Mouse (Mus musculus) MEL (cell line): Measurements from ENCODE around the gene Maco1. TPM values are rescaled to one million over a fixed set of nuclear protein-coding genes. Genes with fewer than 3 reads are reported as not detected.

Experiments used
- DNase-seq: peaks from one replicate; pipeline ENCODE4 v3.0.0; 2011; ENCODE audit warnings: low read depth, low spot score
- H3K27ac ChIP-seq: 2 replicates; pipeline ENCODE4 v1.5.1; 2012; ENCODE audit warnings: low read depth, mild to moderate bottlenecking, control low read depth, low read length, moderate library complexity; ENCODE audit not compliant: control insufficient read depth
- H3K27me3 ChIP-seq, 2 experiments: fragments of 150-350 bp in 1 of 2; sonication (generic) in 1 of 2; 2 replicates each; pipeline ENCODE4 v1.6.1; 2012; ENCODE audit warnings: low read length in 2 of 2, mild to moderate bottlenecking in 2 of 2, improper control_type of control experiment in 1 of 2, moderate library complexity in 1 of 2; ENCODE audit not compliant: insufficient read depth in 2 of 2, control insufficient read depth in 1 of 2
- H3K36me3 ChIP-seq, 2 experiments: 2 replicates each; pipeline ENCODE4 v1.6.1; 2012 to 2014; ENCODE audit warnings: low read length in 2 of 2, improper control_type of control experiment in 1 of 2, inconsistent platforms in 1 of 2, mild to moderate bottlenecking in 1 of 2; ENCODE audit not compliant: insufficient read depth in 2 of 2, control insufficient read depth in 1 of 2
- H3K4me1 ChIP-seq, 2 experiments: fragments of 150-350 bp in 1 of 2; sonication (generic) in 1 of 2; 2 replicates each; pipeline ENCODE4 v1.6.1; 2012; ENCODE audit warnings: low read length in 2 of 2, improper control_type of control experiment in 1 of 2, mild to moderate bottlenecking in 1 of 2; ENCODE audit not compliant: insufficient read depth in 2 of 2, control insufficient read depth in 1 of 2
- H3K4me3 ChIP-seq, 2 experiments: fragments of 150-350 bp in 1 of 2; sonication (generic) in 1 of 2; 2 replicates each; pipeline ENCODE4 v1.5.1; 2012; ENCODE audit warnings: low read depth in 2 of 2, low read length in 2 of 2, mild to moderate bottlenecking in 2 of 2, moderate library complexity in 2 of 2, control low read depth in 1 of 2, improper control_type of control experiment in 1 of 2; ENCODE audit not compliant: control insufficient read depth in 1 of 2, insufficient read depth in 1 of 2
- H3K79me2 ChIP-seq: 2 replicates; pipeline ENCODE4 v1.6.1; 2012; ENCODE audit warnings: mild to moderate bottlenecking, low read length, moderate library complexity; ENCODE audit not compliant: control insufficient read depth, poor library complexity, insufficient read depth
- H3K9ac ChIP-seq: 2 replicates; pipeline ENCODE4 v1.6.1; 2012; ENCODE audit warnings: low read depth, mild to moderate bottlenecking, control low read depth, low read length, moderate library complexity; ENCODE audit not compliant: control insufficient read depth, poor library complexity, severe bottlenecking
- H3K9me3 ChIP-seq: fragments of 150-350 bp; sonication (generic); replicated peaks from 2 replicates; pipeline ENCODE4 v1.6.1; 2012; ENCODE audit warnings: mild to moderate bottlenecking, low read length, improper control_type of control experiment, moderate library complexity; ENCODE audit not compliant: insufficient read depth
- CTCF ChIP-seq, 3 experiments: IDR thresholded peaks in 2 of 3; conservative IDR thresholded peaks in 1 of 3; 2 replicates each; pipeline ENCODE4 v1.5.1; 2011 to 2012; ENCODE audit warnings: low read length in 3 of 3, low read depth in 2 of 3, mild to moderate bottlenecking in 2 of 3, improper control_type of control experiment in 1 of 3, inconsistent platforms in 1 of 3, mixed read lengths in 1 of 3, moderate library complexity in 1 of 3; ENCODE audit not compliant: control insufficient read depth in 1 of 3, insufficient read depth in 1 of 3, poor library complexity in 1 of 3, severe bottlenecking in 1 of 3
- E2F4 ChIP-seq: IDR thresholded peaks from 2 replicates; pipeline ENCODE4 v1.6.1; 2011; ENCODE audit warnings: low read depth, low read length, improper control_type of control experiment, borderline replicate concordance
- EP300 ChIP-seq, 2 experiments: IDR thresholded peaks; 2 replicates each; pipeline ENCODE4 v1.6.1; 2011; ENCODE audit warnings: improper control_type of control experiment in 2 of 2, low read length in 2 of 2, low read depth in 1 of 2, mild to moderate bottlenecking in 1 of 2
- ETS1 ChIP-seq: IDR thresholded peaks from 2 replicates; pipeline ENCODE4 v1.6.1; 2012; ENCODE audit warnings: low read depth, mild to moderate bottlenecking, inconsistent platforms, low read length, improper control_type of control experiment, moderate library complexity
- HCFC1 ChIP-seq: IDR thresholded peaks from 2 replicates; pipeline ENCODE4 v1.6.1; 2012; ENCODE audit warnings: low read depth, mild to moderate bottlenecking, inconsistent platforms, low read length, improper control_type of control experiment, moderate library complexity
- MAFK ChIP-seq: IDR thresholded peaks from 2 replicates; pipeline ENCODE4 v1.6.1; 2011; ENCODE audit warnings: low read depth, mild to moderate bottlenecking, low read length, improper control_type of control experiment, borderline replicate concordance
- MAX ChIP-seq: IDR thresholded peaks from 2 replicates; pipeline ENCODE4 v1.6.1; 2011; ENCODE audit warnings: low read length, improper control_type of control experiment
- MXI1 ChIP-seq: IDR thresholded peaks from 2 replicates; pipeline ENCODE4 v1.6.1; 2011; ENCODE audit warnings: mild to moderate bottlenecking, low read depth, low read length, improper control_type of control experiment
- MYB ChIP-seq: IDR thresholded peaks from 2 replicates; pipeline ENCODE4 v1.6.1; 2011; ENCODE audit warnings: mild to moderate bottlenecking, low read depth, low read length, improper control_type of control experiment
- NRF1 ChIP-seq: IDR thresholded peaks from 2 replicates; pipeline ENCODE4 v1.6.1; 2014; ENCODE audit warnings: low read depth, mild to moderate bottlenecking, inconsistent platforms, low read length, improper control_type of control experiment, moderate library complexity; ENCODE audit not compliant: poor library complexity, insufficient read depth, severe bottlenecking
- POLR2A ChIP-seq, 2 experiments: IDR thresholded peaks; 2 replicates each; pipeline ENCODE4 v1.6.1; 2011 to 2012; ENCODE audit warnings: low read length in 2 of 2, mild to moderate bottlenecking in 2 of 2, control low read depth in 1 of 2, improper control_type of control experiment in 1 of 2, low read depth in 1 of 2, moderate library complexity in 1 of 2; ENCODE audit not compliant: control insufficient read depth in 1 of 2, insufficient read depth in 1 of 2, poor library complexity in 1 of 2
- POLR2AphosphoS2 ChIP-seq: IDR thresholded peaks from 2 replicates; pipeline ENCODE4 v1.6.1; 2011; ENCODE audit warnings: low read length, improper control_type of control experiment
- POLR2AphosphoS5 ChIP-seq: IDR thresholded peaks from 2 replicates; pipeline ENCODE4 v1.6.1; 2012; ENCODE audit warnings: low read depth, borderline replicate concordance, mild to moderate bottlenecking, inconsistent platforms, low read length, moderate library complexity, mixed read lengths
- SMC3 ChIP-seq: IDR thresholded peaks from 2 replicates; pipeline ENCODE4 v1.6.1; 2011; ENCODE audit warnings: low read depth, low read length, improper control_type of control experiment
- TAL1 ChIP-seq: IDR thresholded peaks from 2 replicates; pipeline ENCODE4 v1.6.1; 2012; ENCODE audit warnings: mild to moderate bottlenecking, inconsistent platforms, low read length, moderate library complexity, mixed read lengths
- USF1 ChIP-seq: IDR thresholded peaks from 2 replicates; pipeline ENCODE4 v1.6.1; 2014; ENCODE audit warnings: low read depth, mild to moderate bottlenecking, inconsistent platforms, low read length, improper control_type of control experiment, moderate library complexity
- ZC3H11A ChIP-seq: IDR thresholded peaks from 2 replicates; pipeline ENCODE4 v1.6.1; 2012; ENCODE audit warnings: low read depth, mild to moderate bottlenecking, inconsistent platforms, low read length, improper control_type of control experiment
- ZKSCAN1 ChIP-seq: IDR thresholded peaks from 2 replicates; pipeline ENCODE4 v1.6.1; 2012; ENCODE audit warnings: low read depth, mild to moderate bottlenecking, inconsistent platforms, low read length, improper control_type of control experiment, moderate library complexity
- ZNF384 ChIP-seq: IDR thresholded peaks from 2 replicates; pipeline ENCODE4 v1.6.1; 2012; ENCODE audit warnings: low read depth, mild to moderate bottlenecking, inconsistent platforms, low read length, improper control_type of control experiment
- polyA plus RNA-seq, 2 experiments: library from polyadenylated mRNA; stranded (reverse) in 1 of 2; unstranded in 1 of 2; fragments of >175 nt in 1 of 2; fragments of >200 nt in 1 of 2; gene quantifications; 2 replicates each; pipeline versions ENCODE4 v1.2.1 to v1.2.4; 2012; ENCODE audit warnings: low replicate concordance in 2 of 2, low read depth in 1 of 2; ENCODE audit not compliant: insufficient read length in 2 of 2, insufficient read depth in 1 of 2, missing spikeins in 1 of 2
- total RNA-seq: library from RNA; depleted of rRNA; stranded (reverse); fragments of 300-350 nt; gene quantifications from 2 replicates; pipeline ENCODE4 v1.2.3, GENCODE M21; 2012

Gene Maco1
- total and polyA plus RNA-seq, 3 experiments: 22.2 to 35.9 TPM; not detected in 1

GRCm38 (mm10) chr4:134760793-134761201 is 92.3 kb downstream of the Maco1 start (continued):
- TF ChIP-seq CTCF (IDR thresholded peaks at IDR 0.05 in 2 of 3, conservative IDR thresholded peaks at IDR 0.05 in 1 of 3; ENCODE audit: control insufficient read depth in 1 of 3, insufficient read depth in 1 of 3, low read depth in 2 of 3, low read length in 3 of 3, poor library complexity in 1 of 3, severe bottlenecking in 1 of 3): no peak
- 0 out of 2 replicates have a peak, but pooled peaks have one; percentile 8 for TF ChIP-seq MYB

- Histone ChIP-seq H3K9ac (peak overlapping the region; percentile 27), H3K79me2 (peaks cover 46% of the 10 kb centered on the region)
- TF ChIP-seq ZNF384 (no peak), MXI1 (no peak), TAL1 (no peak), CTCF (IDR thresholded peaks at IDR 0.05 in 2 of 3, conservative IDR thresholded peaks at IDR 0.05 in 1 of 3; ENCODE audit: control insufficient read depth in 1 of 3, insufficient read depth in 1 of 3, low read depth in 2 of 3, low read length in 3 of 3, poor library complexity in 1 of 3, severe bottlenecking in 1 of 3) (no peak), MAX (no peak)
- TF ChIP-seq, all 39 proteins: peak for 0
- Histone ChIP-seq H3K4me1 (peaks cover 32 to 61% of the 10 kb centered on the region in 2 experiments), H3K27ac (peak overlapping the region; percentile 81), H3K9me3 (no peaks in the 10 kb centered on the region), H3K4me3 (peak overlapping the region; percentile 22 to 41; a peak in 3 of 4 replicates), H3K36me3 (peaks cover 0 to 41% of the 10 kb centered on the region in 2 experiments; a peak in 2 of 4 replicates), H3K27me3 (no peaks in the 10 kb centered on the region)
- no peak for DNase-seq
These were observed 92.9 kb downstream of the Maco1 start for GRCm38 (mm10) chr4:134760281-134760680.

DNA sequence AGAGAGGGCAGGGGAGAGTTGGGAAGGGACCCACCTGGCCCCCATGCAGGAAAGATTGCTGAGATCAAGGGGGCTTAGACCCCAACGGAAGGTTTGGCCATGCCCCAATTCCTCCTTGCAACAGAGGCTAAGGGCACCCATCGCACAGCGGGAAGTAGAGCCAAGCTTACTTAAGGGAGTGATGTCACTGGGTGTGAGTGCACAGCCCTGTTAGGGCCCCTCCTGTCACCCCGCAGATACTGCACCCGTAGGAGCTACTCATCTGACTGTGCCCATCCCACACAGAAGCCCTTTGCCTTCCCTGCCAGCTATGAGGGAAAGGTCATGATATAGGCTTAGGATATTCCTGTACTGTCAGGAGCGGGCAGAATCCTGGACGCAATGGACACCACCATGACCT is 93.6 kb downstream of the Maco1 start:
- Histone ChIP-seq H3K4me3 (no peak overlapping the region), H3K9ac (peak overlapping the region; percentile 27; the same call in 1 of the 2 replicates), H3K27ac (peak overlapping the region; percentile 81), H3K27me3 (no peaks in the 10 kb centered on the region), H3K4me1 (peaks cover 25 to 54% of the 10 kb centered on the region in 2 experiments), H3K9me3 (no peaks in the 10 kb centered on the region), H3K79me2 (peaks cover 40% of the 10 kb centered on the region), H3K36me3 (peaks cover 0 to 34% of the 10 kb centered on the region in 2 experiments; a peak in 2 of 4 replicates)
- peak; percentile 77 for DNase-seq
- peak in 1 of 2 experiments; percentile 38; a peak in 2 of 4 replicates for TF ChIP-seq EP300 (IDR thresholded peaks at IDR 0.05; ENCODE audit: low read depth in 1 of 2, low read length in 2 of 2)
- no peak for TF ChIP-seq SMC3
- peak; percentile 55; the same call in 1 of the 2 replicates for TF ChIP-seq ETS1

DNA sequence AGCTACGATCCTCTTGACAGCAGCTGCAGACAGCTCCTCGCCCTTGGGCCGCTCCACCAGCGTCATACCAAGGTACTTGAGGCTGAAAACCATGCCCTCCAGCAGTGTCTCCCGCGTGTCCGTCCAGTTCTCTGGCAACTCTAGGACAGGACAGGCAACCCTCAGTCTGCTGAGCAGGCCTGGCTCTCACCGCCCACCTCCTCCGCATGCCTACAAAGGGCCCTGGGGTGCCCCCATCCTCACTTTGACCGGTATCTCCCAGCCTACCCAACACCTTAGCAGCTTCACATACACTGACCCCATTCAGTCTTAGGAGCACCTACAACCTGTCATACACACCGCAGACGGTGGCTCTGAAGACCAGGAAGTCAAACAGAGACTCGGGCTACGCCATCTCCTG is 94.2 kb downstream of the Maco1 start:
- Histone ChIP-seq H3K9ac (no peak overlapping the region), H3K36me3 (peaks cover 0 to 34% of the 10 kb centered on the region in 2 experiments; a peak in 2 of 4 replicates)
- no peak for DNase-seq

More for the DNA sequence above, 94.2 kb downstream of the Maco1 start:
- Histone ChIP-seq H3K9me3 (no peaks in the 10 kb centered on the region), H3K27ac (peak overlapping the region; percentile 33; the same call in 1 of the 2 replicates), H3K4me1 (peaks cover 25 to 48% of the 10 kb centered on the region in 2 experiments), H3K27me3 (no peaks in the 10 kb centered on the region), H3K4me3 (no peak overlapping the region), H3K79me2 (peaks cover 36% of the 10 kb centered on the region)
- TF ChIP-seq POLR2AphosphoS2 (no peak), USF1 (no peak), POLR2A (IDR thresholded peaks at IDR 0.05; ENCODE audit: control insufficient read depth in 1 of 2, insufficient read depth in 1 of 2, low read depth in 1 of 2, low read length in 2 of 2, poor library complexity in 1 of 2) (no peak), MAFK (no peak), EP300 (IDR thresholded peaks at IDR 0.05; ENCODE audit: low read depth in 1 of 2, low read length in 2 of 2) (no peak), HCFC1 (no peak), ZKSCAN1 (no peak), POLR2AphosphoS5 (no peak), ETS1 (no peak), ZNF384 (no peak), ZC3H11A (no peak), MAX (no peak), CTCF (IDR thresholded peaks at IDR 0.05 in 2 of 3, conservative IDR thresholded peaks at IDR 0.05 in 1 of 3; ENCODE audit: control insufficient read depth in 1 of 3, insufficient read depth in 1 of 3, low read depth in 2 of 3, low read length in 3 of 3, poor library complexity in 1 of 3, severe bottlenecking in 1 of 3) (no peak), E2F4 (no peak), NRF1 (no peak)
- TF ChIP-seq, all 39 proteins: peak for 0
